Mouse (Mus musculus): ENCODE results near the gene Gm11007.
"Not testable (repeated sequence)": the region's sequence is repeated elsewhere in the genome, so short reads cannot be mapped to it uniquely, and the experiment has no call there.

The Gm11007 gene

GRCm38 (mm10) chr2:175643678-175644077 is at the start of gene Gm11007:
Gm11007 (plus strand) TSS chr2:175643978.
- DNase-seq, result not testable (repeated sequence)

All from right cerebral cortex, postnatal 4 days (tissue).